Mouse (Mus musculus) heart, postnatal 10 days (tissue): Measurements from ENCODE around the gene Slc25a26. TPM values are rescaled to one million over a fixed set of nuclear protein-coding genes. Genes with fewer than 3 reads are reported as not detected.
"Not testable (repeated sequence)": the region's sequence is repeated elsewhere in the genome, so short reads cannot be mapped to it uniquely, and the experiment has no call there.

ENCODE experiments used
- DNase-seq, 2 experiments: peaks; one replicate each; pipeline ENCODE4 v3.0.0; 2021
- intact Hi-C: fragments of 180-260 bp; cut with DNase I; formaldehyde crosslinking; loops from one replicate; pipeline ENCODE4 v1.15.1; 2025
- total RNA-seq, 2 experiments: library from RNA; stranded (reverse); gene quantifications; 2 replicates each; pipeline ENCODE4 v1.2.3; 2021

Gene Slc25a26
- total RNA-seq, 2 experiments from 2014 or later: 10.6 to 13.9 TPM

GRCm38 (mm10) chr6:94547239-94547638, 47.1 kb downstream of the Slc25a26 start:
- DNase-seq: no peak
- intact Hi-C loops: no loop called here

DNA sequence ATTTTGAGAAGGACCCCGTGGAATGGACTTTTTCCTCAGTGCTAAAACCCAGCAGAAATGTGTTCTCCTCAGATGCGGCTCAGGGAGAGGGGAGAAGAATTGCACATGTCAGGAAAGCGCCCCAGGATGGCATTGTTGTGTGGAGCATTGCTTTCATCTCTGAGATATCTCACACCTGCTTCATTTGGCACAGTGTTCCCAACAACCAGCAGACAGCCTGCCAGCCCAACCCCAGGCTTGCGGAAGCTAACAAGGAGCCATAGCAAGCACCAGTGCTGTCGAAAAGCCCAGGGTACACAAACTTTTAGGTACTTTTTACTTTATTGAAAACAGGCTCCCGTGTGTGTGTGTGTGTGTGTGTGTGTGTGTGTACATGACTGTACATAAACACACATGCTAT, 50.2 kb downstream of the Slc25a26 start:
- no peak for DNase-seq
- intact Hi-C loops: no loop called here

DNA sequence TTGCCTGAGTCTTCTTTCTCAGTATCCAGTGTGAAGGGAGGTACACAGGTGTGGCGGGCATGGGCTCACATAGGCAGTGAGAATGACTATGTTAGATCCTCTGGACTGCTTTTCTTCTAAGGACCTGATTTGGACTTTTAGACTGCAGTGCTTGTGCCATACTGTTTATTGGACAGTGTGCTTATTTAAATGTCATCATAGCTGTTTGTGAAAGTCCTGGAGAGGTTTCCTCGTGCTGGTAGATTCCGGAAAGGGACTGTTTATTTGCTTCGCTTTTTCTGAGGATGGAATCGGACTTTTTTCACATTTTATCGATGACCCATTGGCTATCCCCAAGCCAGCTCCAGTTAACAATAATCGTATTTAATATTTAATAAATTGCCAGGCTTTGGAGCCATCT, 50.7 kb downstream of the Slc25a26 start:
- no peak for DNase-seq
- intact Hi-C loops: no loop called here

- no peak for DNase-seq
- intact Hi-C loops: no loop called here
Measured at GRCm38 (mm10) chr6:94553085-94553484, 53.0 kb downstream of the Slc25a26 start.

DNA sequence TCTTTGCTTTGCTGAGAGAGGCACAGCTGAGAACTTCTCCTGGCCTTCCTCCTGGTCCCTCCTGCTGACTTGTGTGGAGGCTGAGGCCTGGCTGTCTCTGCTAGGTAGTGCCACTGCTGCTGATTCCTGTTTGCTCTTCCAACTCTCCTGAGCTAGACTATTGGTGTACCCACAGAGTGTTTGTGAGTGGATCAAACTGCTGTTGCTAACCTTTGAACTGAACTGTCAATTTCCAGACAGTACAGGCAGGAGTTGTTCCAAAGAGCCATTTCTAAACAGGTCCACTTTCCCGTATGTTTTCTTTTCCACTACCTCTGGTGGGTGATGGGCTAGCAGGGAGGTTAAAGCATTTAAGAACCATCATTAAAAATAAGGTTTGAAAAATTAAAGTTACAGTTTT, 58.5 kb downstream of the Slc25a26 start:
- intact Hi-C loops, DNase-seq: not testable (repeated sequence)

GRCm38 (mm10) chr6:94560896-94561295, 60.8 kb downstream of the Slc25a26 start:
- intact Hi-C loops: no loop called here
- no peak for DNase-seq

- intact Hi-C loops: no loop called here
- no peak for DNase-seq
Measured at GRCm38 (mm10) chr6:94561346-94561745, 61.2 kb downstream of the Slc25a26 start.

GRCm38 (mm10) chr6:94563203-94563940, 63.2 kb downstream of the Slc25a26 start:
- intact Hi-C loops: no loop called here
- no peak for DNase-seq

- intact Hi-C loops: no loop called here
- no peak for DNase-seq
Measured at GRCm38 (mm10) chr6:94565766-94566165, 65.6 kb downstream of the Slc25a26 start.

GRCm38 (mm10) chr6:94568040-94568439, 67.9 kb downstream of the Slc25a26 start:
- no peak for DNase-seq
- intact Hi-C loops: no loop called here

DNA sequence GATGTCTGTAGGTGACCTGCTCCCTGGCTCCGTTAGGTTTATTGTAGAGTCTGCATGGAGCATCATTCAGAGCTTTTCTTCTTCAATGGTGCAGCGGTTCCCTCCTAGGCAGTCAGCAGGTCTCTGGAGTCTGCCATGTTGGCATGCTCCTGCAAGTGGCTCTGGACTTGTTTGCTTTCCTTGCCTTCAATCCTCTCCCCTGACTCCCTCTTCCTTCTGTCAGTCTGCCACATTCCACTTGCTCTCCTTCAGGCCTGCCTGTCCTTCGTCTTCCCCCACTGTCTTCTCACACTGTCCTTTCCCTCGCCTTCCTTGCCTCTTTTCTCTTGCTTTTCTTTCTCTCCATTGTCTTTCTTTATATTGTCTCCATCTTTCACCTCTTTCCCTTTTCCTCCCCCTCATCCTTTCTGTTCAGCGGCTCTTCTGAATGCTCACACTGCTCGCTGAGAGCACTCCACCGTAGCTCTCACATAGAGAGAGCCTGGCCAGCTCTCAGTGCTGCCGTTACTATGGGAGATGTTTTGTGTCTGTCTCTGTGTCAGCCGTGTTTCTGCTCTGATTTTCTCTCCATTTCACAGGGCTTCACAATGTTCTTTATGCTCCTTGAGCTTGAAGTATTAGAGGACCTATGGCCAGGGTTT, 75.5 kb downstream of the Slc25a26 start:
- intact Hi-C loops: no loop called here
- no peak for DNase-seq

- DNase-seq: no peak
Measured at GRCm38 (mm10) chr6:94577991-94578390, 77.9 kb downstream of the Slc25a26 start.

GRCm38 (mm10) chr6:94582055-94582454, 81.9 kb downstream of the Slc25a26 start:
- intact Hi-C loops: no loop called here
- no peak for DNase-seq

More at GRCm38 (mm10) chr6:94577991-94578390, 77.9 kb downstream of the Slc25a26 start:
- intact Hi-C loops: no loop called here

GRCm38 (mm10) chr6:94584147-94584695, 84.1 kb downstream of the Slc25a26 start:
- DNase-seq: no peak
- intact Hi-C loops: no loop called here

DNA sequence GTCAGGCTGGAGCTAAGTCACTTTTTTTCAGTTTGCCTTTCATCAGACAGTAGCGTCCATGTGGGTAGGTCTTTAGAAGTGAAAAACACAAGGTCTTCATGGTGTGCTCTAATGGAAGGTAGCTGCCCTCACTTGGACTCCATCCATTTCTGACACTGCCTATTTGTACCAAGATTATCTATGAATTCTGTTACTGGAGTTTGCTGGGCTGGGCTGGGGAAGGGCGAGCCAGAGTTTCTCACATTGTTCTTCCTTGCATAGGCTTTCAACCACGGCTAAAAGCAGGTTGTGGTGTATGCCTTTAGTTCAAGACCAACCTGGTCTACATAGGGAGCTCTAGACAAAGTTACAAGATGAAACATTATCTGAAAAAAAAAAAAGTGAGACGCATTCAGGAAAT, 84.8 kb downstream of the Slc25a26 start:
- DNase-seq: no peak
- intact Hi-C loops: no loop called here

- DNase-seq: no peak
- intact Hi-C loops: no loop called here
Measured at GRCm38 (mm10) chr6:94588365-94588764, 88.2 kb downstream of the Slc25a26 start.

GRCm38 (mm10) chr6:94592243-94592642, 92.1 kb downstream of the Slc25a26 start:
- intact Hi-C loops: no loop called here

DNA sequence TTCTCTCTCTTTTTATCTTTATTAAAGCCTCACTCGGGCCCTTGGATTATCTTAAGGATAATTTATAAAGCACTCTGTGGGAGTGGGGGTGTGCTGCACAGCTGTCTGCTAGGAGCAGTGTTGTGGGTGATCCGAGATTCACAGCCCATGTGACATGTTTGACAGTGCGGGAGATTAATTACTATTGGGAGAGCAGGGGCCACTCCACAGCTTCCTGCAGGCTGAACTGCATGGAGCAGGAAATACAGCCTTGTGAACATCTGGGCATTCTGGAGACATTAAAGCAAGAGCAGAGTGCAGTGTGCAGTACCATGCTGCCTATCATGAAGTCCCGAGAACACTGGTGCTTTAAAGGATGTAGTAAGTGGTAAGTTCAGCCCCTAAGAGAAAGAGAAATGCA, 92.6 kb downstream of the Slc25a26 start:
- intact Hi-C loops: no loop called here
- no peak for DNase-seq

More at GRCm38 (mm10) chr6:94592243-94592642, 92.1 kb downstream of the Slc25a26 start:
- DNase-seq: peak; percentile 70

DNA sequence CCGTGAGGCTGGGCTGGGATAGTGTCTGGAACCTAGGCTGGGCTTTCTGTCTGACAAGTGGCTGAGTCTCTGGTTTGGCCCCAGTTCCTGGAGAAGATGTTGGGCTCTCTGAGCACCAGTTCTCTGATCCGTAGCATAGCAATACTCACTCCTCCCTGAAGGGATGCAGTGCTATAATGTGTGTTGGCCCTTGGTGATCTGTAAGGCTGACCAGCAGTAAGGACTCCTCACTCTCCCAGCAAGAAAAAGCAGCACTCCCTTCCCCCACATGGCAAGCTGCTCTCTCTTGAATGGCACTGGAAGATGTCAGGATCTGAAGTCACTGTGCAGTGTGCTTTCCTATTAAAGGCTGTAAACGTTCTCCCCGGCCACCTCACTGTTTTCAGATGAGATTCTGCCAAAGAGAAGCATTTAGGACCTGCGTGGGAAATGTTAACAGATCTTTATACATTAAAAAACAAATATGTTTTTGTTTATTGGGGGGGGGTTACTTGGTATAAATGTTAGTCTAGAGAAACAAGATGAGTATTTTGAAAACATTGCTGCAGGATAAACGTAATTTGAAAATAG, 94.0 kb downstream of the Slc25a26 start:
- intact Hi-C loops: no loop called here
- no peak for DNase-seq

GRCm38 (mm10) chr6:94594711-94595110, 94.6 kb downstream of the Slc25a26 start:
- intact Hi-C loops: loop anchor here (5.0 kb wide), 1 partner anchor 52 kb away; no protein-coding TSS in a partner anchor
- DNase-seq: no peak

DNA sequence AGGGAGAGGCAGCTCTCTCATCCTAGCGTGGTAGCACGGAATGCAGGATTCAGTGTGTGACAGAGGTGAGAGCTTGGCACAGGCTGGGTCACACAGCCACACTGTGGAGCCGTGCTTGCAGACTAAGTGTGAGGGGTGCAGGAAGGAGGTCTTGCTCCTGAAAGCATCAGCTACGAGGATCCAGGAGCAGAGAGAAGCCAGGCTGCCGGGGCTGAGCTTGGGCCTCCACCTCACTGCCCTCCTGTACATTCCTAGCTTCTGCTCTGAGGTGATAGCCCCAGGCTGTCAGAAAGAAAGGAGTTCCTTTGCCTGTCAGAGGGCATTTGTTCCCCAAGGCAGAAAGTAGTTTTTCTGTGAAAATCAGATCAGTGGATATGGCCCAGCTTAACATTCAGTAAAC, 95.1 kb downstream of the Slc25a26 start:
- DNase-seq: no peak
- intact Hi-C loops: loop anchor here (5.0 kb wide), 1 partner anchor 53 kb away; no protein-coding TSS in a partner anchor
